Mouse (Mus musculus): ENCODE results near the gene Ciao2a.

- TF ChIP-seq CTCF (IDR thresholded peaks at IDR 0.05; ENCODE audit: low read depth, low read length) (no peak), EP300 (IDR thresholded peaks at IDR 0.05; ENCODE audit: insufficient read depth, low read depth, low read length) (no peak)
Measured at GRCm38 (mm10) chr9:66168233-66168632, 41.8 kb downstream of the Ciao2a start.

Data from ES-Bruce4 (cell line).